Mouse (Mus musculus): ENCODE measurements around the gene Mocs3.

Mocs3 gene

DNA sequence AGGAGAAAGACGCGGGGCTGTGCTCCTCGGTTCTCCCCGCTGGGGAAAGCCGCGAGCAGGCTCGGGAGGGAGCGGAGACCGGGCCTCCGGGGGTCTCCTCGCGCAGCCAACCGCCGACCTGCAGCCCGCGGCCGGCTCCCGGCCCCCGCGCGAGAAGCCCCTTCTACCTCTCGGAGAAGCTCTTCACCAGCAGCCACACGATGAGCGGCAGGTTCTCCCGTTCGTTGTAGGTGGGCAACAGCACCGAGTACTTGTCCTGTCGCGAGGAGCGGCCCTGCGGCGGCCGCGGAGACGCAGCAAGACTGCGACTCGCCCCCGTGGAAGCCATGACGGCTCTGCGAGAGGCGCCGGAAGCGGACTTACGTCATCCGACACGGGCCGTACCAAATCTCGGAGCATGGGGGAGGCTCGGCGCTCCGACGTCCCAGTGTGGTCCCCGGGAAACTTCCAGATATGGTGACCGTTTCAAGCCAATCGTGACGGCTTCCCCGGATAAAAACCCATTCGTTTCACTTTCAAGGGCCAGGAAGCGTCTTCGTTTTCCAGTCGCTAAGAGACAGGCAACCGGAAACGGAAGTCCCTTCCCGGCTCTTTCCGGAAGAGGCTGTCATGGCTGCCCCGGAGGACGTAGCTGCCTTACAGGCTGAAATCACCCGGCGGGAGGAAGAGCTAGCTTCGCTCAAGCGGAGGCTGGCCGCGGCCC is at the start of gene Mocs3, which contains the start of the genes Gm20716 and Dpm1:
TSS of gene Mocs3 (plus strand) at position 597 of the 703 bp plus-strand sequence.
TSS of gene Gm20716 (minus strand) at position 339 of the 703 bp plus-strand sequence.
TSS of gene Dpm1 (minus strand) at position 566 of the 703 bp plus-strand sequence.
- in situ Hi-C loops (cut with MboI, MseI) = no loop called here

DNA sequence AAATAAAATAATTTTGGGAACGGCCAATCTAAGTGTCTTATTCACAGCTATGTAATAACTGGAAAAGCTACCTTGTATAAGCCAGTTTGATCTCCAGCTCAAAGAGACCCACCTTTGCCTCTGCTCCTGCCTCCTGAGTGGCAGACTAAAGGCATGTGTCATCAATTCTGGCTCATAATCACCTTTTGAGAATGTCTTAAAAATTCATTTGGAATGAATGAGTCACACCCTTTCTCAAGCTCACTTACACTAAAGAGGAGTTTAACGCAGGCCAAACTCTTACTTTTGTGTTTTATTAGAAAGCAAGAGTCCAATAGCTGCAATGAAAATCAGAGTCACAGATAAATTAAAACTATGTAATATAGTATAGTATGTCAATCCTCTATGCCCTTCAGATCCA is 38.6 kb upstream of the Mocs3 start:
- in situ Hi-C loops (cut with MboI, MseI) = no loop called here

DNA sequence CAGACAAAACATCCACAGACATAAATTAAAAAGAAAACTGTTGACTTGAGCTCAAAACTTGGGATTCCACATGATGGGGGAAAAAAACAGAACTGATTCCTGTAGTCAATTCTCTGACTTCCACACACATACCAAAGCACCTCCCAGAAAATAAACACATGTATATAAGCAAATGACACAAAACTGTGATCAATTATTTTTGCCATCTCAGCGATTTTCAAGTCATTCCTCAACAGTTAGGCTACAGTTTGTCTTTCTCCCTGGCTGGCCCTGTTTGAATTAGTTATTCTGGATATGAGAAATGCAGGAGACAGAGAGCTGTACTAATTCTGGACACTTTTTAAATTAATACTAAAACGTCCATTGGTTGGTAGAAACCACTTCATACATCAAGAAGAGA is 36.7 kb upstream of the Mocs3 start:
- in situ Hi-C loops (cut with MboI, MseI) = no loop called here

DNA sequence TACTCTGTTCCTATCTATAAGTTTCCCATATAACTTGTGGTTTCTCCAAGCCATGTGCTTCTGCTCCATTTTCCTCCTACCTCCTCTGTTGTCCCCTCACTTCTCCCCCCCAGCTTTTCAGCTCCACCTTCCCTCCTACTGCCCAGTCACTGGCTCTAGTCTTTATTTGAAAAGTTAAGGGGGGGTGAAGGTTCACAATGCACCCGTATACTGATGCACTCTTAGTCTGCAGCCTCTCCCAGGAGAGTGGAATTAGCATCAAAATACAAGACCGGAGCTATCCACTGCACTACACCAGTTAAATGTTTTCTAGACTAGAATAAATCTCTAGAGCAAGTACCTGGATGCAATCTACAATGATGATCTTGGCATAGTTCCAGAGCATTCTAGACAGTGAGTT is 34.7 kb upstream of the Mocs3 start:
- in situ Hi-C loops (cut with MboI, MseI) = no loop called here

DNA sequence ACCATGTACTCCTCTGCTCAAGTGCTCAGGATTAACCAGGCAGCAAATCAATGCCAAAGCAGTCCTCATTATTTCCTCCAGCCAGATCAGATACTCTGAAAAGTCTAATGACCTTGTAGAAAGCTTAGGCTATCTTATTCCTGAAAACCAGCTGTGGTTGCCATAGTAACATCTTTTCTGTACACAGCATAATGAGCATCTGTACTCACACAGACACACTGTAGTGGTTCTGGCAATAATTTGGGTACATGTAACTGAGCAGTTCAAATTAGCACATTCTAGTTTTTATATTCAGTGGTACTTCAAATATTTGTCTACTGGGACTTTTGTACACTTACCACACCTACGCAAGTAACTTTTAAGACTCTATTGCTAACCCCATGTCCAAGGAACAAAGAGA is 32.0 kb upstream of the Mocs3 start:
- in situ Hi-C loops (cut with MboI, MseI) = no loop called here

DNA sequence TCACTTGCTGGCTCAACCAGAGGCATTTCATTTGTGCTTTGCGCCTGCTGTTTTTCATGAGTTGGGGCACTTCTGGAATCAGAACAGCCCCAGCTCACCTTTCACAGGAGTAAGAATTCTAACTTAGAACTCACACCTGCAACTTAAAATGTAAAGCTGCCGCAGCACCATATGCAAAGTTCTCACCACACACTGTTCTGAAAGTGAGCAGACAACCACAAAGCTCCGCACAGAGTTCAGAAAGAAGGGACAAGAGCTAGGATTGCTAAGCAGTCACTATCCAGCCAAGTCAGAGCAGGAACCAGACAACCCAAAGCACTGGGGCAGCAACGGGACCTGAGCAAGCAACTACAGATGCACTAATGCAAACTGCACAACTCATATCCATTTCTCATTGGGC is 30.9 kb upstream of the Mocs3 start:
- in situ Hi-C loops (cut with MboI, MseI) = no loop called here

DNA sequence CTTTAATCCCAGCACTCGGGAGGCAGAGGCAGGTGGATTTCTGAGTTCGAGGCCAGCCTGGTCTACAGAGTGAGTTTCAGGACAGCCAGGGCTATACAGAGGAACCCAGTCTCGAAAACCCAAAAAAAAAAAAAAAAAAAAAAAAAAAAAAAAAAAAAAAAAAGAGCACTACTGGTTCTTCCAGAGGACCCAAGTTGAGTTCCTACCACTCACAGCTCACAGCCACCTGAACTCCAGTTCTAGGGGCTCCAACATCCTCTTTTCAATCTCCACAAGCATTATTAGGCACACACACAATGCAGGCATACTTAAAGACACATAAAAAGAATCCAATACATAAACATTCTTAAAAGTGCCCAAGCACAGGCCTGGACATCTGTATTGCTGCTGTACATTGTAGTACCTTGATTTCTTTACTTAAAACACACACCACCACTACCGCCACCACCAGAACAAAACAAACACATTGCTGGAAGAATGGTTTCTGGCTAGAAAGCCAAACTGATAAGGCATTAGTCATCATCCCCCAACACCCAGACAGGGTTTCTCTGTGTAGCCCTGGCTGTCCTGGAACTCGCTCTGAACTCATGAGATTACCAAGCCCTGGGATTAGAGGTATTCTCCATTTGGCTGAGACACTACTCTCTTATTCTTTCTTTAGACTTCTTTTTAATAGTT is 30.3 kb upstream of the Mocs3 start:
- in situ Hi-C loops (cut with MboI, MseI) = no loop called here

DNA sequence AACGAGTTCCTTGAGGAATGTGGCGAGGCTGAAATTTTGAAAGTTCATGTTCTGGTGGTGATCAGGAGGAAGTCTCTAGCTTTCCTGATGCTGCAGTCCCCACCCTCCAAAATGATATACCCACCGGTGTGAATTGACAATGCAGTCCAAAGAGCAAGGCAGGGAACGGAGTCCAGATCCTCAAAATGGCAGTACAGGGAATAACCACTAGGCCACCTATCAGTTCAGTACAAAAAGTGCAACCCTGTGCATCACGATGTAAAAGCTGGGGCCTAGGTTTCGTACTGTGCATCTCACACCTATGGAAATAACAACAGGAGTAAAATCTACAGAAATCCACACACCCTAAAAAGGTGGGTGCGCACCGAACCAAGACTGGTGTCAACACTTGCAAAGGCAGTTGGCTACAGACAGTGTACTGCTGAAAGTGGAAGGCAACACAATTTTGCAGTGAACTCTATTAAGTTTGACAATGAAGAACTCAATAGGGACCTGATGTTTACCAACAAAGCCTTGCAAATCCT is 25.9 kb upstream of the Mocs3 start:
- in situ Hi-C loops (cut with MboI, MseI) = no loop called here

DNA sequence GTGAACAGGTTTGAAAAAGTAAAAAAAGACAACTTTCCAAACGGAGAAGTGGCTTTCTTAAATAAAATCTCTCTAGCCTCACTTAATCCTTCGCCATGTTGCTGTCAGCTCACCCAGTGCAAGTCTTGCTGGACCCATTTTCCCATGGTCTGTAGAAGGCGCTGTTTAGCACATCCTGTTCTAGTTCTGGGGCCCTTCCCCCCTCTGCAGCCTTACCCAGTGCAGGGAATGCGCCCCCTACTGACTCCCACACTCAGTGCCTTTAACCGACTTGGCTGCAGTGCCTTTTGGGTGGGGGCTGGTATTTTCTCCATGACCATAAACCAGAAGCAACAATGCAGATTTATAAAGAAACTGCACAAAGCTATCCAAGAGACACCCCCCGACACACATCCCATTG is 25.2 kb upstream of the Mocs3 start:
- in situ Hi-C loops (cut with MboI, MseI) = loop anchor here (5.0 kb wide), 1 partner anchor 88 kb away; no protein-coding TSS in a partner anchor

DNA sequence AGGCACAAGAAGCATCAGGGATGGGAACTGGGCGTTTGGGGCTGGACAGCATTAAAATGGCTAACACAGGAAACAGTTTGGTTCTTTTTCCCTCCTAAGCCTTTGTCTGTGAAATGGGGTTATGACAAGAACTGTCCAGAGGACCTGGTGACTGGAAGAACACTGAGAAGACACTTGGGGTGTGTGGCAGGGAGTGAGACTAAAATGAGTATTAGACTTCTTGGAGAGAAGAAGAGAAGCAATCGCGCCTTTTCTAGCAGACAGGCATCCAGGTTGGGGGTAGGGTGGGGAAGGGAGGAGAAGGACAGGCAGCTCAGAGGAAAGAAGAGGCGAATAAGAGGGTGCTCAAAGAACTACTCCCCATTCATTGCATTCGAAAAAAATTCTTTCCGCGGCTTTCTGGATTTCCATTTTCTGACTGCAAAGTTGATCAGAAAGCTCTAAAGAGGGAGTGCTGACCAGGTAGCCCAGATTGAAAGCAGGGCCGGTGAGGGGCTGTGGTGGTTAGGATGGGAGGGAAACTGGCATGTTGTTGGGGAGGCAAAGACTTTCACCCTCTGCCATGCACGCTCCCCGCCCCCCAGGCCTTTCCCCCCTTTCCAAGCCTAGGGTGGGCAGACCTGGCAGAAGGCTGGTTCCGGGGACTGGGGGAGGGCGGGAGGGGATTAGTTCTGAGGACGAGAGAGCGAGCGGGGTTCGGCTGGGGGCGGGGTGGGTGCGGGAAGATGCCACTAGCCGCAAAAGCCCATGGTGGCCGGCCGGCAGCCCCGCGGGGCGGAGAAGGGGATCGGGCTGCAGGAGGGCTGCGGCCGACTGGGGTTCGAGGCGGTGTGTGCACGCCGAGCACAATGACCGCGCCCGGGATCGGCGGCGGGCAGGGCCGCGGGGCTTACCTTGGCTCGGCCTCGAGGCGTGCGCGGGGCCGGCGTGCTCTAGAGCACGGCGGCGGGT is 24.5 kb upstream of the Mocs3 start:
- in situ Hi-C loops (cut with MboI, MseI) = loop anchor here (5.0 kb wide), 1 partner anchor 89 kb away; no protein-coding TSS in a partner anchor

DNA sequence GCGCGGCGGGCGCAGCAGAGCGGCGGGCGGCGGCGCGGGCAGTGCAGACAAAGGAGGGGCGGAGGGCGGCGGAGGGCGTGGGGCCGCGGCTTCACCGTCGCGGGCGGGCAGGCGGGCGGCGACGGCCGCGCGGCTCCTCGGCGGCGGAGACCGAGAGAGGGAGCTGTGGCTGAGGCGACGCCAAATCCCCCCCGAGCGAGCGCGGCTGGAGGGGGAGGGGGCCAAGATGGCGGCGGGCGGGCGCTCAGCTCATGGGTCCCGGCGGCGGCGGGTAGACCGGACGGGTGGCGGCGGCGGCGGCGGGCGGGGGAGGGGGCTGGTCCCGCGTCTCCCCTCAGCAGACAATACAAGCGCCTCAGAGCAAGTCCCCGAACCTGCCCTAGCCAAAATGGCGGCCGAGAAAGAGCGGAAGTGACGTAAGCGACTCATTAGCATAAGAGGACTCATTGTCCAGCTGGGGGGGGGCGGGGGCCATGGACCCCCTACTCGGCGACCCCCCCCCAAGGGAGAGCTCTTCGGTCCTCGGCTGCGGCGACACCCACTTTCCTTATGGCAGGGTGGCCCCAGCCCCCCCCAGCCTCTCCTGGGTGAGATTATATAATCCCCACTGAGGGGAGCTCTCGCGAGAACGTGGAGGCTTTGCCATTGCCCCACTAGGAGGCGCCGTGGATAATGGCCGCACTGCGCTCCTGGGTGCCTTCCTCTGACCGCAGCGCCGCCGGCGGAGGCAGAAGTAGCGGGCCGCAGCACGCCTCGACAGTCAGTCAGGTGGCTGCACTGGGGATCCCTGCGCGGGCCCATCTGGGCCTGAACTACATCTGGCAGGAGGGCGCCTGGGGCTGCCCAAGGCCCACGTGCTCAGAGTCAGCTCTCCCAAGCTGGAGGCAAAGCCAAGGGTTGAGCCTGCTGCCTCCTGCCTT is 23.4 kb upstream of the Mocs3 start, which contains the start of gene Adnp:
TSS of gene Adnp (minus strand) at position 388 of the 920 bp plus-strand sequence.
- in situ Hi-C loops (cut with MboI, MseI) = loop anchor here (5.0 kb wide), 1 partner anchor 90 kb away; no protein-coding TSS in a partner anchor

DNA sequence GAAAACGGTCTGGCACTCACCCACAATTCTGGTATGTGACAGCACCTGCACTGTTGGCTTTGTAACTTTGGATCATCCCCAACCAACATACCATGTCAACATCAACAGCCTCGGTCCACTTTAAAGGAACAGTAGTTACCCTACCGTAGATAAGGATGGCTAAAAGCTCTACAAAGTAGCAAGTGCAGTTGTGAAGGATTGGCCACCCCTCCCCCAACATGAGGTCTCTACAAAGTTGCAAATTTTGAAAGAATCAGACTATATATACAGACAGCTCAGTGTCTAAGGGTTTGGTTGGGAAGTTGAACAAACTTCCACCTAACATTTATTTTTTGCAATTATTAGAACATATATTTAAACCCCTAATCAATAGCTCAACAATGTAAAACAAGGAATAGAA is 22.5 kb upstream of the Mocs3 start:
- in situ Hi-C loops (cut with MboI, MseI) = loop anchor here (5.0 kb wide), 1 partner anchor 91 kb away; no protein-coding TSS in a partner anchor

DNA sequence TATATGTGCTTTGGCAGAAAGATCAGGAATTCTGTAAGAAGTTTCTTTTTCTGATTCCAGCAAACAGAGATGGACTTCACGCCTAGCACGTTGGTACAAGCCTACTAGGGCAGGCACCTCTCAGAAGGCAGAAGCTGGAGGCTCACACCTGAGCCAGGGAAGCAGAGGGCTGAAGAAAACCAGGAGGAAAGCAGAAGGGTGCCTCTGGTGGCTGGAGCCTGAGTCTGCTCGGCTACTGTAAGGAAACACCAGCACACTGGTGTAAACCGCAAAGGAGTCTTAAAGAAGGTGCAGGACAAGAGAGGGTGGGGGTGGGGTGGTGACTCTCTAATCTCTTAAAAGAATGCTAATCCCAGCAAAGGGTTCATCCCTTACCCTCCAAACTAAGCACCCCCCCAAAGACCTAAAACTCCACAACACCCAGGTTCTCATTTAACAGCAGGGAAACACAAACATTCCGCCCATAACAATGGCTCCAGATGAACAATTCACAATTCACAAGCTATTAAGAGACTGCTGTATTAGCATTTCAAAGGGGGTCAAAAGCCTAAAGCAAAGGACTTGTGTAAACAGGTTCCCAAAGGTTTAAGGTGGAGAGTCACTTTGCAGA is 16.5 kb upstream of the Mocs3 start:
- in situ Hi-C loops (cut with MboI, MseI) = no loop called here

DNA sequence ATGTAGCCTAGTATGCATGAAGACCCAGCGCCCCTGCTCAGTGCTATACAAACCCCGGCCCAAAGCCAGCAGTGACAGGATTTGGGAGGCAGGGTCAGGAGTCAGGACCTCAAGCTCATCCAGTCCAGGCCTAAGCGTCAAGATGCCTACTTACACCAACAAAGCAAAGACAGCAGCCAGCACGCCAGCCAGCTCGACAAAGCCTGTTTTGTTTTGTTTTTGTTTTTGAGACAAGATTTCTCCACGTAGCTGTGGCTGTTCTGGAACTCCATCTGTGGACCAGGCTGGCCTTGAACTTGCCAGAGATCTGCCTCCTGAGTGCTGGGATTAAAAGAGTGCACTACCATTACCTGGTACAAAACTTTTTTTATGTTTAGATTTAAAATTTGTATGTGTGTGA is 7.1 kb upstream of the Mocs3 start:
- in situ Hi-C loops (cut with MboI, MseI) = no loop called here

DNA sequence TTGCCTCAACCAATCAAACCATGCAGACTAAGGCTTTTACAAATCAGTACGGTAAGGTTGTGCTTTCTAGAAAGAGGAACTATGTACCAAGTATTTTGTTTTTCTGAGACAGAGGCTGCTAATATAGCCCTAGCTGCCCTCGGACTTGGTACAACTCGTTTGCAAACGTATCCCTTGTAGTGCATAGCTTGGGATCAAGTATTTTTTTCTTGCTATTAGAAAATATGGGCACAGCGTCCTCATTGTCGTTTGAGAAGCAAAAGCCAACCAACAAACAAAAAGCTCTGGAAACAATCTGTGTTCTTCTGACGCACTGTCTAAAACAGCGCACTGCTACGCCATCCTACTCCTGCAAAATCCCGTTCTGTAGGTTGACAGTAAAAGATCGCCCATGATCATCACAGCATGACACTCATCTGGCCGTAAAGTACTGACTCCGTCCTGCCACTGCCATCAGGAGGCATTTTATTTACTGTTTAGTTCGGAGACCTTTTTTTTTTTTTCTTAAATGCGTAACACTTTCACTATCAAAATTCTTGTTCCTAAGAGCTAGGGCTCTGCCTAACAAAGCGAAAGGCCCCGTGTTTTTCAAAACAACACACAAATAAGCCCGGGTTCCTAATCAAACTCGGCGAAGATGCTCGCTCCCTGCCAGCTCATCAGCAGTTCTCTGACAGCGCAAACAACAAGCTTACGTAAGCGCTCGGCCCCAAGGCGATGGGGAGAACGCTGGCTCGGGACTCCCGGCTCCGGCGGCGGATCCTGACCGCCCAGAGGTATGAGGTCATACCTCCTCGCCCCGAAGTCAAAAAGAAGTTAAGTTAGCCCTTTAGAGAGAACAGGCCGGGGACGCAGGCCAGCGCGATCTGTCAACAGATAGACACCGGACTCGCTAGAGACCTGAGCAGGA is 1.1 kb upstream of the Mocs3 start:
- in situ Hi-C loops (cut with MboI, MseI) = no loop called here

DNA sequence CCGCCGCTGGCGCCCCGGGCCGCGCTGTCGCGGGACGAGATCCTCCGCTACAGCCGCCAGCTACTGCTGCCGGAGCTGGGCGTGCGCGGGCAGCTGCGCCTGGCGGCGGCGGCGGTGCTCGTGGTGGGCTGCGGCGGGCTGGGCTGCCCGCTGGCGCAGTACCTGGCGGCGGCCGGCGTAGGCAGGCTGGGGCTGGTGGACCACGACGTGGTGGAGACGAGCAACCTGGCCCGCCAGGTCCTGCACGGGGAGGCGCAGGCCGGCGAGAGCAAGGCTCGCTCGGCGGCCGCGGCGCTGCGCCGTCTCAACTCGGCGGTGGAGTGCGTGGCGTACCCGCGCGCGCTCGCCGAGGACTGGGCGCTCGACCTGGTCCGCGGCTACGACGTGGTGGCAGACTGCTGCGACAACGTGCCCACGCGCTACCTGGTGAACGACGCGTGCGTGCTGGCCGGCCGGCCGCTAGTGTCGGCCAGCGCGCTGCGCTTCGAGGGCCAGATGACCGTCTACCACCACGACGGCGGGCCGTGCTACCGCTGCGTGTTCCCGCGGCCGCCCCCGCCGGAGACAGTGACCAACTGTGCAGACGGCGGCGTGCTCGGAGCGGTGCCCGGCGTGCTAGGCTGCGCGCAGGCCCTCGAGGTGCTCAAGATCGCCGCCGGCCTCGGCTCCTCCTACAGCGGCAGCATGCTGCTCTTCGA is 500 bp downstream of the Mocs3 start:
- in situ Hi-C loops (cut with MboI, MseI) = no loop called here

DNA sequence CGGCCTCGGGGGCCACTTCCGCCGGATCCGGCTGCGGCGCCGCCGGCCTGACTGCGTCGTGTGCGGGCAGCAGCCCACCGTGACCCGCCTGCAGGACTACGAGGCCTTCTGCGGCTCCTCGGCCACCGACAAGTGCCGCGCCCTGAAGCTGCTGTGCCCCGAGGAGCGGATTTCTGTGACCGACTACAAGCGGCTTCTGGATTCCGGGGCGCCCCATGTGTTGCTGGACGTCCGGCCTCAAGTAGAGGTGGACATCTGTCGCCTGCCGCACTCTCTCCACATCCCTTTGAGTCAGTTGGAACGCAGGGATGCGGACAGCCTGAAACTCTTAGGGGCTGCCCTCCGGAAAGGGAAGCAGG is 1.0 kb downstream of the Mocs3 start:
- in situ Hi-C loops (cut with MboI, MseI) = no loop called here

DNA sequence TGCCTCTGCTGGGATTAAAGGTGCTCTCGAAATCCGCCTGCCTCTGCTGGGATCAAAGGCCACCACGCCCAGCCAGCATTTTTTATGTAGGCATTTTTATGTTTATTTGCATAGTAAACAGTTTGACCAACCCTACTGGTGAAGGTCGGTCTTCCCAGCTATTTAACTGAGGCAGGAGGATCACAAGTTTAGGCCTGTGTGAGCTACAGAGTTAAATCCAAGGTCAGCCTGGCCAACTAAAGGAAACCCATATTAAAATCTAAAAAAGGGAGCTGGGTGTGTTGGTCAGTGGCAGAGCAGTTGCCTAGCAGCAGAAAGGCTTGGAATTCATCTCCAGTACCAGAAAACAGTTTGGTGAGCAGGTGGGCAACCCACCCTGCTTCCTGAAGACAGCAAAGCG is 2.9 kb downstream of the Mocs3 start:
- in situ Hi-C loops (cut with MboI, MseI) = no loop called here
